In genomic region chr13:56329769-56330168, GRCm38 (mm10) we compare ENCODE assay signal across 18 mouse cellular contexts. TPM values are rescaled to one million over a fixed set of nuclear protein-coding genes. Genes with fewer than 3 reads are reported as not detected.
DNase-seq lines count a peak whose midpoint lies in the region; ATAC-seq and TF ChIP-seq lines count a peak whose summit lies in the region.
"Had no signal": no experiment of that assay in that cellular context is flagged by ENCODE, and none has a peak within 500 bp of the region (broad histone marks: within the 10 kb centered on the region; RNA-seq: fewer than 3 reads in every experiment).

No protein-coding gene starts in this region.

- DNase-seq in forebrain, postnatal 0 days = peak; percentile 55
- DNase-seq in right cerebral cortex, postnatal 10 days (ENCODE audit: low spot score in 2 of 2) = peak; percentile 46 to 48
- no peak for DNase-seq in right cerebral cortex, postnatal 14 days
- no peak for DNase-seq in limb, embryonic 10.5 days (ENCODE audit: low spot score)
- no peak for DNase-seq in gastrocnemius, adult 18-20 months (ENCODE audit: low spot score)
- no peak for DNase-seq in testis, postnatal 14 days (ENCODE audit: low spot score)
- DNase-seq: cerebellum, adult 11 months; gastrocnemius, adult 2 months; heart, postnatal 10 days; lung, adult 18-20 months; right cerebral cortex, adult 18-20 months; thymus, postnatal 4 days had no signal

- H3K9ac ChIP-seq in forebrain, postnatal 0 days = no peak overlapping the region
- no peak overlapping the region for H3K9ac ChIP-seq in forebrain, embryonic 13.5 days
- H3K9ac ChIP-seq: kidney, embryonic 15.5 days; limb, embryonic 15.5 days had no signal

- no peaks in the 10 kb centered on the region for H3K9me3 ChIP-seq in forebrain, postnatal 0 days (ENCODE audit: low read length)
- H3K9me3 ChIP-seq in forebrain, embryonic 13.5 days (replicated peaks) = no peaks in the 10 kb centered on the region
- no peaks in the 10 kb centered on the region for H3K9me3 ChIP-seq in limb, embryonic 10.5 days (replicated peaks)
- H3K9me3 ChIP-seq: kidney, embryonic 15.5 days; limb, embryonic 15.5 days had no signal

- no peak overlapping the region for H3K4me2 ChIP-seq in forebrain, postnatal 0 days (ENCODE audit: low read depth)
- H3K4me2 ChIP-seq in forebrain, embryonic 13.5 days = no peak overlapping the region
- H3K4me2 ChIP-seq: kidney, embryonic 15.5 days; limb, embryonic 15.5 days had no signal

- no peak for TF ChIP-seq CTCF in forebrain, postnatal 0 days (IDR thresholded peaks at IDR 0.05; ENCODE audit: low read depth)

- H3K4me3 ChIP-seq in forebrain, postnatal 0 days (ENCODE audit: low read depth, low read length) = no peak overlapping the region
- H3K4me3 ChIP-seq in forebrain, embryonic 13.5 days = no peak overlapping the region
- H3K4me3 ChIP-seq in limb, embryonic 10.5 days = no peak overlapping the region
- H3K4me3 ChIP-seq: erythroblast, embryonic 14.5 days; gastrocnemius, adult 2 months; kidney, embryonic 15.5 days; limb, embryonic 15.5 days had no signal

- peak; percentile 78 for ATAC-seq in forebrain, postnatal 0 days
- ATAC-seq in forebrain, embryonic 13.5 days = no peak

- 34% methylated on average over 6 of the region's 6 CpGs for WGBS in forebrain, postnatal 0 days
- 67% methylated on average over 6 of the region's 6 CpGs for WGBS in forebrain, embryonic 13.5 days
- WGBS in limb, embryonic 10.5 days = 80% methylated on average over 6 of the region's 6 CpGs

- H3K27ac ChIP-seq in forebrain, postnatal 0 days (ENCODE audit: low read depth, low read length) = no peak overlapping the region; the same call in 1 of the 2 replicates
- H3K27ac ChIP-seq in forebrain, embryonic 13.5 days = no peak overlapping the region
- H3K27ac ChIP-seq in limb, embryonic 10.5 days = peak overlapping the region; percentile 42; the same call in 1 of the 2 replicates
- H3K27ac ChIP-seq: gastrocnemius, adult 2 months; kidney, embryonic 15.5 days; limb, embryonic 15.5 days; macrophage; stomach, postnatal 0 days had no signal

- no peaks in the 10 kb centered on the region for H3K36me3 ChIP-seq in forebrain, postnatal 0 days (ENCODE audit: insufficient read depth)
- H3K36me3 ChIP-seq in forebrain, embryonic 13.5 days (ENCODE audit: poor library complexity, severe bottlenecking) = no peaks in the 10 kb centered on the region
- H3K36me3 ChIP-seq in limb, embryonic 10.5 days = no peaks in the 10 kb centered on the region
- H3K36me3 ChIP-seq: kidney, embryonic 15.5 days; limb, embryonic 15.5 days had no signal

- 0 out of 2 replicates have a peak, but pooled peaks cover 9% of the 10 kb centered on the region for H3K4me1 ChIP-seq in forebrain, postnatal 0 days (ENCODE audit: insufficient read depth)
- peaks cover 18% of the 10 kb centered on the region for H3K4me1 ChIP-seq in forebrain, embryonic 13.5 days
- peaks cover 39% of the 10 kb centered on the region for H3K4me1 ChIP-seq in limb, embryonic 10.5 days

- H3K27me3 ChIP-seq in forebrain, postnatal 0 days (ENCODE audit: insufficient read depth, low read length) = no peaks in the 10 kb centered on the region
- no peaks in the 10 kb centered on the region for H3K27me3 ChIP-seq in forebrain, embryonic 13.5 days
- H3K27me3 ChIP-seq in limb, embryonic 10.5 days (ENCODE audit: low read depth, poor library complexity, severe bottlenecking) = peaks cover 12% of the 10 kb centered on the region; the same call in 1 of the 2 replicates
- H3K27me3 ChIP-seq: kidney, embryonic 15.5 days had no signal

RNA-seq across cellular contexts. Expression of gene Cxcl14, which starts 33.4 kb away (rescaled TPM):
- total RNA-seq in forebrain, postnatal 0 days (2014; rRNA removed) = 21.3 and 44.2 TPM in 2 replicates
- 37.2 and 37.6 TPM in 2 replicates for polyA plus RNA-seq in forebrain, postnatal 0 days (2015; fragmentation: Nextera tagmentation; extraction: Ambion mirVana)
- 6.6 and 11.3 TPM in 2 replicates for polyA plus RNA-seq in forebrain, embryonic 13.5 days (2015; fragmentation: Nextera tagmentation; extraction: Ambion mirVana)
- polyA plus RNA-seq in limb, embryonic 10.5 days (2016; fragmentation: Nextera tagmentation; extraction: Ambion mirVana) = 29.8 and 112 TPM in 2 replicates
- total RNA-seq in gastrocnemius, adult 18-20 months (2021) = 10 to 100 TPM; 39.5 to 54.4 TPM
- polyA plus RNA-seq: erythroblast, embryonic 14.5 days had no signal

Comparison
In these comparisons a context has a peak if more than half of its experiments do, and no peak if none do; other contexts are left out.
1. DNase-seq: peak in forebrain, postnatal 0 days (single experiment) and right cerebral cortex, postnatal 10 days (2 of 2); none in right cerebral cortex, postnatal 14 days (single experiment), limb, embryonic 10.5 days (single experiment), gastrocnemius, adult 18-20 months (single experiment) and testis, postnatal 14 days (single experiment).